Mouse (Mus musculus) hindbrain, embryonic 15.5 days (tissue): ENCODE data around the gene Ccdc85b. TPM values are rescaled to one million over a fixed set of nuclear protein-coding genes. Genes with fewer than 3 reads are reported as not detected.

Source experiments
- polyA plus RNA-seq: library from polyadenylated mRNA; unstranded; fragments of >200 nt; fragmentation: Nextera tagmentation; extraction: Ambion mirVana; gene quantifications from 2 replicates; pipeline ENCODE4 v1.2.1, GENCODE M21; 2015

Ccdc85b gene
- polyA plus RNA-seq, 1 experiment from 2014 or later, result 14.0 TPM

Other genes starting within 250 kb of the Ccdc85b start
- gene Pacs1, start 184.8 kb downstream of the Ccdc85b start, polyA plus RNA-seq, result 47.4 and 58.3 TPM in 2 replicates
- 312 and 338 TPM in 2 replicates for gene Sf3b2, start 162.4 kb downstream of the Ccdc85b start, polyA plus RNA-seq
- 40.4 and 48.8 TPM in 2 replicates for gene Gal3st3, start 159.6 kb downstream of the Ccdc85b start, polyA plus RNA-seq
- gene Catsper1, start 122.2 kb downstream of the Ccdc85b start, polyA plus RNA-seq, result not detected in 2 replicates
- gene Cst6, start 108.3 kb downstream of the Ccdc85b start, polyA plus RNA-seq, result 8.5 and 9.5 TPM in 2 replicates
- gene Eif1ad, start 91.2 kb downstream of the Ccdc85b start, polyA plus RNA-seq, result 40.7 and 43.3 TPM in 2 replicates
- gene Banf1, start 90.7 kb downstream of the Ccdc85b start, polyA plus RNA-seq, result 319 and 333 TPM in 2 replicates
- 68.2 and 77.1 TPM in 2 replicates for gene Sart1, start 69.2 kb downstream of the Ccdc85b start, polyA plus RNA-seq
- gene Tsga10ip, start 55.4 kb downstream of the Ccdc85b start, polyA plus RNA-seq, result not detected in 2 replicates
- gene Drap1, start 32.9 kb downstream of the Ccdc85b start, polyA plus RNA-seq, result 301 and 311 TPM in 2 replicates
- gene AI837181, start 32.8 kb downstream of the Ccdc85b start, polyA plus RNA-seq, result 74.9 and 82.4 TPM in 2 replicates
- not detected in 2 replicates for gene Fosl1, start 10.3 kb downstream of the Ccdc85b start, polyA plus RNA-seq
- 147 and 160 TPM in 2 replicates for gene Fibp, start 2.7 kb upstream of the Ccdc85b start, polyA plus RNA-seq
- 4.3 and 5.7 TPM in 2 replicates for gene Ctsw, start 10.6 kb upstream of the Ccdc85b start, polyA plus RNA-seq
- gene Efemp2, start 16.1 kb upstream of the Ccdc85b start, polyA plus RNA-seq, result 38.9 and 44.9 TPM in 2 replicates
- 49.2 TPM in 2 replicates for gene Mus81, start 30.5 kb upstream of the Ccdc85b start, polyA plus RNA-seq
- gene Cfl1, start 32.6 kb upstream of the Ccdc85b start, polyA plus RNA-seq, result 3,340 and 3,538 TPM in 2 replicates
- 0.26 and 0.44 TPM in 2 replicates for gene 1700020D05Rik, start 45.9 kb upstream of the Ccdc85b start, polyA plus RNA-seq
- 94.6 and 99.8 TPM in 2 replicates for gene Snx32, start 52.6 kb upstream of the Ccdc85b start, polyA plus RNA-seq
- 0.08 TPM in 1 of 2 replicates, not detected in the other for gene Ovol1, start 102.8 kb upstream of the Ccdc85b start, polyA plus RNA-seq
- 3.1 and 3.7 TPM in 2 replicates for gene Ap5b1, start 110.1 kb upstream of the Ccdc85b start, polyA plus RNA-seq
- 66.6 and 67.4 TPM in 2 replicates for gene Rnaseh2c, start 144.0 kb upstream of the Ccdc85b start, polyA plus RNA-seq
- 67.2 and 69.2 TPM in 2 replicates for gene Kat5, start 152.3 kb upstream of the Ccdc85b start, polyA plus RNA-seq
- gene Rela, start 179.6 kb upstream of the Ccdc85b start, polyA plus RNA-seq, result 34.4 and 37.8 TPM in 2 replicates
- gene Sipa1, start 205.8 kb upstream of the Ccdc85b start, polyA plus RNA-seq, result 17.1 and 20.1 TPM in 2 replicates
- gene Map3k11, start 230.8 kb upstream of the Ccdc85b start, polyA plus RNA-seq, result 12.3 and 13.4 TPM in 2 replicates
- 23.9 and 26.7 TPM in 2 replicates for gene Pcnx3, start 231.0 kb upstream of the Ccdc85b start, polyA plus RNA-seq
- 0.14 and 0.30 TPM in 2 replicates for gene Kcnk7, start 246.5 kb upstream of the Ccdc85b start, polyA plus RNA-seq